Mouse (Mus musculus) spleen, adult 2 months (tissue): ENCODE measurements at regions not wholly inside any gene's neighbourhood (a gene's known extent, or its start where the extent isn't known, plus 50 kb on each side); places are given as distances from the start of the nearest gene placed in this dataset.

Source experiments
- CTCF ChIP-seq: fragments of 200-500 bp; IDR thresholded peaks from 2 replicates; pipeline ENCODE4 v1.5.1; 2011; ENCODE audit warnings: mild to moderate bottlenecking, inconsistent platforms; ENCODE audit not compliant: insufficient read depth, insufficient read length, insufficient replicate concordance; ENCODE audit errors: extremely low read depth
- POLR2A ChIP-seq: fragments of 200-500 bp; IDR thresholded peaks from 2 replicates; pipeline ENCODE4 v1.6.1; 2011; ENCODE audit warnings: low read depth, low read length, inconsistent platforms

DNA sequence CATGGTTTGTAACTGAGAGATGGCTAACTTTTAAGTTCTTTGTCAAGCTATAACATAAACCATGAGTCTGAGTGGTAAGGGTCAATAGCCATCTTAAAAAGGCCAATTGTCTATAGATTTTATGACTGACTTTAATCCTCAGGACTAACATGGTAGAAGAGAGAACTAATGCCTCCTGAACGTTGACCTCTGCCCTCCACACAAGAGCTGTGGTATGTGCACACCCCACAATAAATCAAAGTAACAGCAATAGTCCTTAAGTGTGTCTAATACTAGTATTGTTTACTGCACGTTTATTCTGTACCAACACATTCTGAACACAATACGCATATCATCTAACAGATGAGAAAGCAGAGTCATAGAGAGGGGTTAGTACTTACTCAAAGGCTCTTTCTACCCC lies 70.7 kb upstream of the Samd3 start:
- TF ChIP-seq POLR2A (no peak), CTCF (no peak)
